Mouse (Mus musculus) forebrain, embryonic 13.5 days (tissue): ENCODE results near the gene Fam172a. TPM values are rescaled to one million over a fixed set of nuclear protein-coding genes. Genes with fewer than 3 reads are reported as not detected.
"Not testable (repeated sequence)": the region's sequence is repeated elsewhere in the genome, so short reads cannot be mapped to it uniquely, and the experiment has no call there.

Experiments used
- ATAC-seq: fragments of 200-750 bp; cut with Nextera tagmentation; 2 replicates; pipeline ENCODE4 v1.8.0; 2017
- H3K27ac ChIP-seq: fragments of 300-500 bp; sonication (generic); 2 replicates; pipeline ENCODE4 v1.5.1; 2015; ENCODE audit warnings: inconsistent platforms, mild to moderate bottlenecking, moderate library complexity
- H3K27me3 ChIP-seq: fragments of 300-500 bp; sonication (generic); 2 replicates; pipeline ENCODE4 v1.6.1; 2015; ENCODE audit warnings: mild to moderate bottlenecking, inconsistent platforms
- H3K36me3 ChIP-seq: fragments of 300-500 bp; sonication (generic); 2 replicates; pipeline ENCODE4 v1.6.1; 2015; ENCODE audit warnings: mild to moderate bottlenecking, inconsistent platforms; ENCODE audit not compliant: poor library complexity, severe bottlenecking
- H3K4me1 ChIP-seq: fragments of 300-500 bp; sonication (generic); 2 replicates; pipeline ENCODE4 v1.6.1; 2015; ENCODE audit warnings: inconsistent platforms
- H3K4me2 ChIP-seq: fragments of 300-500 bp; sonication (generic); 2 replicates; pipeline ENCODE4 v1.6.1; 2015; ENCODE audit warnings: inconsistent platforms, mild to moderate bottlenecking, moderate library complexity
- H3K4me3 ChIP-seq: fragments of 300-500 bp; sonication (generic); 2 replicates; pipeline ENCODE4 v1.5.1; 2015; ENCODE audit warnings: mild to moderate bottlenecking, inconsistent platforms
- H3K9ac ChIP-seq: fragments of 300-500 bp; sonication (generic); 2 replicates; pipeline ENCODE4 v1.6.1; 2015; ENCODE audit warnings: mild to moderate bottlenecking, inconsistent platforms
- H3K9me3 ChIP-seq: fragments of 300-500 bp; sonication (generic); replicated peaks from 2 replicates; pipeline ENCODE4 v1.6.1; 2016; ENCODE audit warnings: inconsistent platforms
- WGBS: fragments of 180-500 bp; shearing (Covaris S2); methylation state at CpG from one replicate; pipeline ENCODE4 v1.1.7; 2015; 5-methylcytosine and 5-hydroxymethylcytosine counted together
- polyA plus RNA-seq: library from polyadenylated mRNA; unstranded; fragments of >200 nt; fragmentation: Nextera tagmentation; extraction: Ambion mirVana; gene quantifications from 2 replicates; pipeline ENCODE4 v1.2.1, GENCODE M21; 2015

Gene Fam172a
- 52.9 and 54.8 TPM in 2 replicates for polyA plus RNA-seq

DNA sequence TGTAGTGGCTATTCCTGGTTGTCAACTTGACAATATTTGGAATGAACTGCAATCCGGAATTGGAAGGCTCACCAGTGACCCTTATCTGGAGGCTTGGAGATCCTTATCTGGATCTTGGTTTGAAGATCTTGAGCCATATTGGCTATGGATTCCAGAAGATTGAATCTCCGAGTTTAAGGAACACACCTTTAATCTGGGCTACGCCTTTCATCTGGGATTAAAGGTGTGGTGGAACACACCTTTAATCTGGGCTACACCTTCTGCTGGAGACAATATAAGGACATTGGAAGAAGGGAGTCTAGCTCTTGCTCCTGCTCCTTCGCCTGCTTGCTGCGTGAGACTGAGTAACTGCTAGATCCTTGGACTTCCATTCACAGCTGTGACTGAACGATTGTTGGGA lies at the start of gene Fam172a:
Gene Fam172a (plus strand): TSS at position 301 of the 400 bp plus-strand sequence.
- H3K9ac ChIP-seq, ATAC-seq, H3K36me3 ChIP-seq, H3K27me3 ChIP-seq, H3K4me3 ChIP-seq, H3K27ac ChIP-seq, H3K4me1 ChIP-seq, H3K4me2 ChIP-seq, H3K9me3 ChIP-seq: not testable (repeated sequence)
- WGBS: 100% methylated on average over 1 of the region's 6 CpGs

DNA sequence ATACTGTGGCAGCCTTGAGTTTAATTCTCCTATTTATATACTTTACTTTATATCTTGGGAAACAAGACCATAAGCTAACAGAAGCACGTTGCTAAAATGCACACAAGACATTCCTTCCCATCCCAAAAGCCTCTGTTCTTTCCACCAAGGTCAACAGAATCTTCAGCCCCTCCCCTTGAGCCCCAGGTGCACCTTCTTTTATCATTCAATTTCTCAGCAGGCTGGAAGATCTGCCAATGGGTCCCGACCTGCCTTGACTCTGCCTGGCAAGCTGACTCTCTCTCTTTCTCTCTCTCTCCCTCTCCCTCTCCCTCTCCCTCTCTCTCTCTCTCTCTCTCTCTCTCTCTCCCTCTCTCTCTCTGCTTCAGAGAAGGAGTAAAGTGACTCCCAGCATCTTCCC lies 13.2 kb upstream of the Fam172a start:
- H3K4me3 ChIP-seq: no peak overlapping the region
- no peak for ATAC-seq

DNA sequence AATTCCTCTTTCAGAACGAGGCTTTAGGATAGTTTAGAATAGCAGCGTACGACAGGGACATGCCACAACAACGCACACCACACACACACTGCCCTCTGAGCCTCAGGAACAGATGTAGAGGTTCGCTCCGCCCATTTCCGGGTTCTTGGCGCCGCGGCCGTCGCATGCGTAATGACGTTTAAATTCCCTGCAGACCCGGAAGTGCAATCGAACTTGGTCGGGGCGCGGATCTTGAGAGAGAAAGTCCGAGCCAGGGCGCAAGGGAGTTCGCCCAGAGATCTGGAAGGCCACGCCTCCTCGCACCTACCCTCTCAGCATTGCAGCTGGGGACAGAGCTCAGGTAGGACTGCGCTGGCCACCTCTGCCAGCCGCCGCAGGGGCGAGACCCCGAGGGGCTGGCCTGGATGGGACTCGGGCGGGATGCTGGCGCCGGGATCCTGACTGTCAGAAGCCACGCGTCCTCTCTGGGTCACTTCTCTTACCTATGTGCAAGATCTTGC lies 6.7 kb downstream of the Fam172a start:
- H3K36me3 ChIP-seq: no peaks in the 10 kb centered on the region
- peak overlapping the region; percentile 71 for H3K4me2 ChIP-seq
- H3K9me3 ChIP-seq: no peaks in the 10 kb centered on the region
- H3K9ac ChIP-seq: peak overlapping the region; percentile 89
- H3K27me3 ChIP-seq: no peaks in the 10 kb centered on the region
- under 1% methylated on average over 35 of the region's 35 CpGs for WGBS
- 0 out of 2 replicates have a peak overlapping the region, but pooled peaks have one; percentile 14 for H3K27ac ChIP-seq
- H3K4me3 ChIP-seq: peak overlapping the region; percentile 97
- peak; percentile 99 for ATAC-seq
- peaks cover 16% of the 10 kb centered on the region for H3K4me1 ChIP-seq

More for the DNA sequence above, 13.2 kb upstream of the Fam172a start:
- H3K4me1 ChIP-seq: no peaks in the 10 kb centered on the region
- H3K36me3 ChIP-seq: no peaks in the 10 kb centered on the region
- H3K9ac ChIP-seq: no peak overlapping the region
- no peaks in the 10 kb centered on the region for H3K9me3 ChIP-seq
- 25% methylated on average over 2 of the region's 2 CpGs for WGBS
- H3K27me3 ChIP-seq: no peaks in the 10 kb centered on the region
- no peak overlapping the region for H3K27ac ChIP-seq
- no peak overlapping the region for H3K4me2 ChIP-seq

DNA sequence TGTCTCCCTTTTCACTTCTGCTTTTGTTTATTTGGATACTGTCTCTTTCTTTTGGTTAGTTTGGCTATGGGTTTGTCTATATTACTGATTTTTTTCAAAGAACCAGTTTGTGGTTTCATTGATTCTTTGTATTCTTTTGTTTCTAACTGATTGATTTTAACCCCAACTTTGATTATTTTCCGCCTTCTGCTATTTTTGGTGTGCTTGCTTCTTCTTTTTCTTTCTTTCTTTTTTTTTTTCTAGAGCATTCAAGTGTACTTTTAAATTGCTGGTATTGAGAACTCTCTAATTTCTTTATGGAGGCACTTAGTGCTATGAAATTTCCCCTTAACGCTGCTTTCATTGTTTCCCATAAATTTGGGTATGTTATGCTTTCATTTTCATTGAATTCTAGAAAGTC lies 15.7 kb downstream of the Fam172a start:
- Histone ChIP-seq H3K9me3 (no peaks in the 10 kb centered on the region), H3K4me3 (no peak overlapping the region), H3K27ac (no peak overlapping the region), H3K4me2 (no peak overlapping the region), H3K27me3 (no peaks in the 10 kb centered on the region), H3K4me1 (no peaks in the 10 kb centered on the region), H3K9ac (no peak overlapping the region), H3K36me3 (no peaks in the 10 kb centered on the region)
- ATAC-seq: no peak
- whole genome bisulfite sequencing: 94% methylated on average over 2 of the region's 2 CpGs

DNA sequence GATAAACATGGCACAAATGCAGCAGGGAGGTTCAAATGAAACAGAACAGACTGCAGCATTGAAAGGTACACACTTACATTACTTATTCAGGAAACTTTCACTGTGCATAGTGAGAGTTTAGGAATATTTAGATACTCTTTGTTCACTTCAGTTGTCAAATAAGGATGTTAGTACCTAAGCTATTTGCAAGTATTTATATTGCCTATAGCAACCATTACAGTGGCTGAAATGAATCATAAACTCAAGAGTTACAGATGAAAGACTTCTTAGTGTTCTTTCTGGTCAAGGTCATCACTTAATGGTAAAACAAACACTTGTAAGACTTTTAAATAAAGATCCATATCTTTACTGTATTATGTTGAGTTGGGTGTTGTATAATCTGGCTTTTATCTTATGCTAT lies 41.0 kb downstream of the Fam172a start:
- H3K9me3 ChIP-seq: no peaks in the 10 kb centered on the region
- no peak for ATAC-seq
- H3K4me1 ChIP-seq: no peaks in the 10 kb centered on the region
- no peak overlapping the region for H3K4me3 ChIP-seq
- no peak overlapping the region for H3K4me2 ChIP-seq
- no peak overlapping the region for H3K9ac ChIP-seq
- no peak overlapping the region for H3K27ac ChIP-seq
- H3K27me3 ChIP-seq: no peaks in the 10 kb centered on the region
- H3K36me3 ChIP-seq: no peaks in the 10 kb centered on the region

DNA sequence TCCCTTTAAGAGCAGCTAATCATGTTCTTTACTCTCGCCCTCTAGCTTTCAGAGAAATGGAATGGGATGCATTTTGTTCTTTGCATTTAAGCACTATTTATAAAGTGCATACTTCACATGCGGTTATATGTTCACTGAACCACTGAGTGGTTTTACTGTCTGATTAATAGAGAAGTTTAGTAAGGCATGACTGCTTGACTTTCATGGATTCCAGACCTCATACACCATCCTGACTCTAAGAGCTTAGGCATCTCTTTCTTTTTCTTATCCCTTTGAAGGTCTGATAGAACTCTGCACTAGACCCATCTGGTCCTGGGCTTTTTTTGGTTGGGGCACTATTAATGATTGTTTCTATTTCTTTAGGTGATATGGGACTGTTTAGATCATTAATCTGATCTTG lies 75.8 kb downstream of the Fam172a start:
- Histone ChIP-seq H3K9me3 (peaks cover 7% of the 10 kb centered on the region), H3K4me3 (no peak overlapping the region), H3K4me2 (no peak overlapping the region), H3K27ac (no peak overlapping the region), H3K36me3 (0 out of 2 replicates have a peak, but pooled peaks cover 6% of the 10 kb centered on the region), H3K27me3 (no peaks in the 10 kb centered on the region), H3K4me1 (no peaks in the 10 kb centered on the region), H3K9ac (no peak overlapping the region)
- ATAC-seq: no peak
- 83% methylated on average over 2 of the region's 2 CpGs for WGBS

DNA sequence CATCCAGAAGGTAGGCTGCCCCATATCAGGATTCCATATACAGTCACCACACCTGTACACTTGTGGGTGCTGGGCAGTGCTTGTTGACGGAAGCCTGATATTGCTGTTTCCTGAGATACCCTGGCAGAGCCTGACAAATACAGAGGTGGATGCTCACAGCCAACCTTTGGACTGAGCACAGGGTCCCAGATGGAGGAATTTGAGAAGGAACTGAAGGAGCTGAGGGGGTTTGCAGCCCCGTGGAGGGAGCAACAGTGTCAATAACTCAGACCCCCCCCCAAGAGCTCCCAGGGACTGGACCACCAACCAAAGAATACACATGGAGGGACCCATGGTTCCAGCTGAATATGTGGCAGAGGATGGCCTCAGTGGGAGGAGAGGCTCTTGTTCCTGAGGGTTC lies 105.5 kb downstream of the Fam172a start:
- not testable (repeated sequence) for H3K9me3 ChIP-seq, H3K9ac ChIP-seq, H3K4me1 ChIP-seq, ATAC-seq, H3K27me3 ChIP-seq, H3K4me2 ChIP-seq, H3K27ac ChIP-seq, H3K4me3 ChIP-seq, H3K36me3 ChIP-seq
- 95% methylated on average over 2 of the region's 2 CpGs for WGBS

DNA sequence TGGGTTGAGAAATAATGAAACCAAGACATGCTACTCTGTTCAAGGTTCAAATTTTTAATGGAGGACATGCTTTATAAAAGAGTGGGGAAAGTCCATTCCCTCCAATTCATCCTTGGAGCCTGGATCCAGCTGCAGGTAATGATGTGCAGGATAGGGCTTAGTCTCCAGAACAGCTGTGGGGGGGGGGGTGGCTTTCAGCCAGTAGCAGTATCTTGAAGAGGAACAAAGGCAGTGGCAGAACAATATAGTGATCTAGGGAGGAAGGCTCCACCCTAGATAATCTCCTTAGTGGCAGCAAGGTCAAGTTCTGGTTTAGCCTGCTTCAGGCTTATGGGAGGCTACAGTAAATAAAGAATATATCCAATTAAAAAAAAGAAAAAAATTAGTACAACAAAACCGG lies 108.6 kb downstream of the Fam172a start:
- Histone ChIP-seq H3K9ac (no peak overlapping the region), H3K27me3 (no peaks in the 10 kb centered on the region), H3K36me3 (0 out of 2 replicates have a peak, but pooled peaks cover 6% of the 10 kb centered on the region), H3K4me2 (no peak overlapping the region), H3K9me3 (0 out of 2 replicates have a peak, but pooled peaks cover 12% of the 10 kb centered on the region), H3K4me3 (no peak overlapping the region), H3K27ac (no peak overlapping the region), H3K4me1 (no peaks in the 10 kb centered on the region)
- WGBS: 95% methylated on average over 1 of the region's 1 CpGs
- ATAC-seq: no peak

DNA sequence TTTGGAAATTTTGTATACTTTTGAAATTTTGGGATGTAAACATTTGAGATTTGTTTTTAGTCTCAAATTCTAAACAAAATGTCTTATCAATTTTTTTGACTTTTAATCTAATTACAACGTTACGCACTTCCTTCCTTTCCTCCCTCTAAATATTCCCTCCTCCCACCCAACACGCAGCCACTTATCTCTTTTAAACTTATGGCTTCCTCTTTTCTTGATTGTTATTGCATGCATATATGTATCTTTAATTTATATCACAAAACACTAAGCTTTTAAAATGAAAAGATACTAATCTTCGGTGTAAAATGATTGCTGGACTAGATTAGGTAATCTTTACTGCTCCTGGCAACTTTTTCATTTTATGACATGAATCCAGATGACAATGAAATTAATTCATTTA lies 124.3 kb downstream of the Fam172a start:
- Histone ChIP-seq H3K4me1 (no peaks in the 10 kb centered on the region), H3K9ac (no peak overlapping the region), H3K27ac (no peak overlapping the region), H3K4me2 (no peak overlapping the region), H3K27me3 (no peaks in the 10 kb centered on the region), H3K36me3 (no peaks in the 10 kb centered on the region), H3K9me3 (no peaks in the 10 kb centered on the region), H3K4me3 (no peak overlapping the region)
- 94% methylated on average over 4 of the region's 4 CpGs for WGBS
- no peak for ATAC-seq

DNA sequence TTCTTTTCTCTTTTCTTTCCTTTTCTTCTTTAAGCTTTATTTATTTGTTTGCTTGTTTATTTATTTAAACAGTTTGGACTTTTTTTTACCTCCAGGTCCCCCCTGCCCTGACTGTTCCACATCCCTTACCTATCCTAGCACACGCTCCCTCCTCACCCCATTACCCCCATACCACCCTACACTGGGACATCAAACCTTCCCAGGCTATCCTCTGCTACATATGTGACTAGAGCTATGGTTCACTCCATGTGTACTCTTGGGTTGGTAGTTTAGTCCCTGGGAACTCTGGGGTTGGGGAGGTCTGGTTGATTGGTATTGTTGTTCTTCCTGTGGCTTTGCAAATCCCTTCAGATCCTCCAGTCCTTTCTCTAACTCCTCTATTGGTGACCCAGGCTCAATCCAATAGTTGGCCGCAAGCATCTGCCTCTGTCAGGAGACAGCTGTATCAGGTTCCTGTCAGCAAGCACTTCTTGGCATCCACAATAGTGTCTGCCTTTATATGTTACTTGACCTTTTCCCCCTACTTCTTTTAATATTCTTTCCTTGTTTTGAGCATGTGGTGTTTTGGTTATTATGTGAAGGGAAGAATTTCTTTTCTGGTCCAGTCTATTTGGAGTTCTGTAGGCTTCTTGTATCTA lies 141.3 kb downstream of the Fam172a start:
- H3K27ac ChIP-seq: no peak overlapping the region
- H3K9ac ChIP-seq: no peak overlapping the region
- no peaks in the 10 kb centered on the region for H3K4me1 ChIP-seq
- H3K27me3 ChIP-seq: no peaks in the 10 kb centered on the region
- H3K9me3 ChIP-seq: no peaks in the 10 kb centered on the region
- WGBS: 93% methylated on average over 2 of the region's 2 CpGs
- H3K4me3 ChIP-seq: no peak overlapping the region
- no peaks in the 10 kb centered on the region for H3K36me3 ChIP-seq
- ATAC-seq: no peak
- H3K4me2 ChIP-seq: no peak overlapping the region

DNA sequence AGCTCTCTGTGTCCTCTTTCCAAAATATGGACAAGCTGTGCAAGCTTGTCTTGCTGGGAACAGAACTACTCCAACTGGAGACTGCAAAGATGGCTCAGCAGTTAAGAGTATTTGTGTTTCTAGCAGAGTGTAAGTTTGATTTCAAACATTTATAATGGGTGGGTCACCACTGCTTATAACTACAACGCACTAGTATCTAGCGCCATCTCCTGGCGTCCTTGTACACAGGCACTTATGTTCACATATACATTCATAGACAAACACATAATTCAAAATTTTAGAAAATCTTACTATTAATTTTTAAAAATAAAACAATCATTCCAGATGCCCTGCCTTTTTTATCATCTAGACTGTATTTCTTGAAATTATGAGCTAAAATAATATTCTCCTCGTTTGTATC lies 147.0 kb downstream of the Fam172a start:
- no peak overlapping the region for H3K9ac ChIP-seq
- H3K4me2 ChIP-seq: no peak overlapping the region
- no peak overlapping the region for H3K27ac ChIP-seq
- no peak overlapping the region for H3K4me3 ChIP-seq
- H3K4me1 ChIP-seq: no peaks in the 10 kb centered on the region
- no peak for ATAC-seq
- no peaks in the 10 kb centered on the region for H3K27me3 ChIP-seq
- H3K9me3 ChIP-seq: no peaks in the 10 kb centered on the region
- H3K36me3 ChIP-seq: no peaks in the 10 kb centered on the region
- WGBS: 80% methylated on average over 4 of the region's 4 CpGs

DNA sequence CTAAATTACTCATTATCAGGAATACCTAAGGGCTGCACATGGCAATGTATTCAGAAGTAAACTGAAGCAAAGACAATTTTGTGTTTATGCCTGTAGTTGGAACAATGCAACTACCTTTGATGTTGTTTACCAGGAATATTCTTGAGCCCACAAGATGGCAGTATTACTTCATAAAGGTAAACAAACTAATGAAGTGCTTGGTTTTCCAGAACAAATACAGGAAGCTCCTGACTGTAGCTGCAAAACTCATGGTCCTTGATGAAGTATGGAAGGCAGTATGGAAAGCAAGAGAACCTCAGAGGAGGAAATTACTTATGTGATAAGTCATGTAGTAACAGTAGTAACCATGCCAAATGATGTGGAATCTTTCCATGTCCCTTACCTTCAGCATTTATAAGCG lies 163.0 kb downstream of the Fam172a start:
- H3K27me3 ChIP-seq: no peaks in the 10 kb centered on the region
- peak; percentile 60 for ATAC-seq
- H3K9ac ChIP-seq: no peak overlapping the region
- H3K4me1 ChIP-seq: 0 out of 2 replicates have a peak, but pooled peaks cover 2% of the 10 kb centered on the region
- H3K9me3 ChIP-seq: no peaks in the 10 kb centered on the region
- H3K36me3 ChIP-seq: no peaks in the 10 kb centered on the region
- H3K4me3 ChIP-seq: no peak overlapping the region
- H3K27ac ChIP-seq: no peak overlapping the region
- 94% methylated on average over 1 of the region's 1 CpGs for WGBS
- no peak overlapping the region for H3K4me2 ChIP-seq

DNA sequence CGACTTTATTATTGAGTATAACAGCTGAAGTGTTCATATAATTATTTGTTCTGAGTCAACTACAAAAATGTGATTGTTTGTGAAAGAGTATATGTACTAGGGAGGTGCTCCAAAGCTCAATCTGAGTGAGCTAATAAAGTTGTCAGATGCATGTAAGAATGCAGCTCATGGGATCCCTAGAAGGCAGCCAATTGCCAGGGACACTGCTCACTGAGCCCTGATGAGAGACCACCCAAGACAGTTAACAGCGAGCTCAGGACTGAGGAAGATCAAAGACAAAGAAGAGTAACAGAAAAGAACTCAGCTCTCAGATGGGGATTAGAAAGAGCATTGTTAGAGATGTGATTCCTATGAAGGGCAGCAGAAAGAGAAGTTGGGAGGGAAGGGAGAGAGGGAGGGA lies 166.5 kb downstream of the Fam172a start:
- Histone ChIP-seq H3K4me1 (0 out of 2 replicates have a peak, but pooled peaks cover 2% of the 10 kb centered on the region), H3K27ac (0 out of 2 replicates have a peak overlapping the region, but pooled peaks have one; percentile 40), H3K36me3 (no peaks in the 10 kb centered on the region), H3K4me2 (no peak overlapping the region), H3K9ac (no peak overlapping the region), H3K9me3 (no peaks in the 10 kb centered on the region), H3K4me3 (no peak overlapping the region), H3K27me3 (no peaks in the 10 kb centered on the region)
- peak; percentile 72; the same call in 1 of the 2 replicates for ATAC-seq
- WGBS: 32% methylated on average over 2 of the region's 2 CpGs
